Mouse (Mus musculus): ENCODE measurements around the gene Tmem44.

The Tmem44 gene

GRCm38 (mm10) chr16:30516993-30517392, 33.6 kb downstream of the Tmem44 start:
- no peak for DNase-seq

DNA sequence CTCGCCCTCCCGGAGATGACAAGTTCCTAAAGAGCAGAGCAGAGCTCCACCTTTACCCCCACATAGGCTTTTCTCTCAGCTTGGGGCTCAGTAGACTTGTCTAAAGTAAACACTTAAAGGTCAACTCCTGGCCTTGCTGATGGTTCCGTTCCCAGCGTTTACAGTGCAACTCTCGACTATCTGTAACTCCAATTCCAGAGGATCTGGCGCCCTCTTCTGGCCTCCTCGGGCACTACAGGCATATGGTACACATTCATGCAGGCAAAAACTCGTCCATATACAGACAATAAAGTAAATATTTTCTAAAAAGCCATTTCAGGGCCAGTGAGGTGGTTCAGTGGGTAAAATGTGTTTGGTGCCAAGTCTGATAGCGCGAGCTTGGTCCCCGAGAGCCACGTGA, 35.2 kb downstream of the Tmem44 start:
- peak; percentile 52 for DNase-seq

DNA sequence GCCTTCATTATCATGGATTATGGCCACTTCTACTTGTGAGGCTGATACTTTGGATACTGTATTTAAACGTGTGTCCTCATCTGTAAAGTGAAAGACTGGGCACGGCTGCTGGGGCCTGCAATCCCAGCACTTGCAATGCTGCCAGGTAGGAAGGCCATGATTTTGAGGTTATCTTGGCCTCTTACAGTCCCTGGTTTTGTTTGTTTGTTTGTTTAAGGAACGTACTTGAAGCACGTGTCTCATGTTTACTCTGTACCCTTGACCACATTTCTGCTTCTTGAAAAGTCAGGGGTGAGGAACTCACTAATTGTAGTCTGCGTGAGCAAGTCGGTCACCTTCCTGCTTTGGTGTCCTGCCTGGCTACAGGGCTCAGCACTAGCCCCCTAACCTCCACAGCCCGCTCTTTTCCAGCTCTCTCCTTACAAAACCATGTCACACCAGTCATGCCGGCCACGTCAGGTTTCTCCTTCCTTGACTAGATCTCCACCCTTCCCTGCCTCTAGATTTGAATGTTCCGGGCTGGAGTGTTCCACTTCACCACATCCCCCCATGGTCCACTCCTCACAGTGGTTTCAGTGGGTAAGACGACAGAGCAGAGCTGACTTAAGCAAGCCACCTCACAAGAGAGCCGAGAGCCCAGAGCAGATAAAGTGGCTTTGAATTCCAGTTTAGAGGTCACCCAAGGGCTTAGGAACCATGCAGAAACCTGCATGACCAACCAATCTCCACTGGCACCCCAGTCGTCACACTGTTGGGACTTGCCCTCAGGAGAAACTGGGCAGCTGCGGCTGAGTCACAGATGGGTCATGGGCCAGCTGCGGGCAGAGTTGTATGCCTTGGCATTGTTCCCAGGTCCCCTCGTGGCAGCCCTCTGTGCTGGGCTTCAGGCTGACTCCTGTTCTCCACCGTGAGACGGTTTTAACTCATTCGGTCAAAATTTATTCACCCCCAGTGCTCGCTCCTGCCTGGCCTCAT, 37.3 kb downstream of the Tmem44 start:
- peak; percentile 84 for DNase-seq

DNA sequence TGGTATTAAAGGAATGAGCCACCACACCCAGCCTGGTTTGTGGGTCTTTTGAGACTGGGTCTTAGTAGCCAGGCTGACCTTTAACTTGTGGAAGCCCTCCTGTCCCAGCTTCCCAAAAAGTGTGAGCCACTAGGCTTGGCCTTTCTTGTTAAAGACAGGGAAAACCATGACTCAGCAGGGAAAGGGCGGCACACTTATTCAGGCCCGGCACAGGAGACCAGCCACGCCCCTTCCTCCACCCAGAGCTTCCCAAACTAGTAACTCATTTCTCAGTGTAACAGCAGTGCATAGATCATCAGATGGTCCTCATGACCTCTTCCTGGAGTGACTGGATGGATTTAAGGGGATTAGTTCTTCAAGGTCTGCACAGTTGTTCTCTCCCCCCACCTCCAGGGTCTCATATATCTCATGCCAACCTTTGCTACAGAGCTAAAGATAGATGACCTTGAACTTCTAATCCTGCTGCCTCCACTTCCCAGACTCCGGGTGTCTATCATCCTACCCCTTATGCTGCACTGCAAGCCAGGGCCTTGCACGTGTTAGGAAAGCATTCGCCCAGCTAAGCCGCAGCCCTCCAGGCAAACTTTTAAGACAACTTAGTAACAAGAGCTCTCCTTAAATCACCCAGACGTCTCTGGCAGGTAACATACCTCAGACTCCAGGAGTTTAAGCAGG, 38.1 kb downstream of the Tmem44 start:
- peak; percentile 77 for DNase-seq

GRCm38 (mm10) chr16:30511563-30512340, 38.9 kb downstream of the Tmem44 start:
- no peak for DNase-seq

DNA sequence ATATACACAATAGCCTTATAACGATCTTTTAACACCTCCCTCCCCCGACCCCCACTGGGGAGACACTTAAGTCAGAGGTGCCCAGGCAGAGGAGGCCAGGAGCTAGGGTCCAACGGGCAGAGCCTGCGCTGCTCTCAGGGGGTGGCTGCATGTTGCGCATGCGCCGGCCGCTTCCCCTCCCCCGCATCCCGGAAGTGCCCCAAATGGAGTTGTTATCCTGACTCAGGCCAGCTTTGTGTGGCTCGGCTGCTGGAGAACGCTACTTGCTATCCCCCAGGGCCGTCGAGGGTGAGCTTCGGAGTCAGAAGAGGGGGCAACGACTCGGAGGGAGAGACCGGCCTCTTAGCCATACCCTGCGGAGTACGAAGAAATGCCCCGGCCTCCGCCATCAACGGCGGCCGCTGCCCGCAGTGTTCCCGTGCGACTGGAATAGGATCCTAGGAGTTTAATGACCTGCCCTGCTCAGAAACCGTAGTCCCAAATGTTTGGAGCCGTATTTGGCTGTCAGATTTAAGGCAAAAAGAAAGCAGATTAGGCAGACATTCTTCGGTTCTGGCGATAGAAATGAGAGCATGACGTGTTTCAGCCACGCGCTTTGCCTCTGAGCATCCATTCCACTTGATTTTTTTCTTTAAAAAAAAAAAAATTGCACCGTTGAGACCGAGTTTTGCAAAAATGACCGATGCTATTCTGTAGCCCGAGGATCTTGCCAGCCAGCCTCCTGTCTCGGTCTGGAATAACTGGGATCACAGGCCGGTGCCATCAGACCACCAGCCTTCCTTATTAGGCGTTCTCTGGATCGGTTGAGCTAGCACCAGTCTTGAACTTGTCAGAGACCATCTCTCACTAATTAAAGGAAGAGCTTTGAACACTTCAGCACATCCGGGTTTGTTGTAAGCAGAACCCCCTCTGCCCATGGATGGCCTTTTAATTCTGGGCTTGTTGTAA, 39.9 kb downstream of the Tmem44 start:
- DNase-seq: peak; percentile 93

- DNase-seq: no peak
These were observed 40.6 kb downstream of the Tmem44 start for GRCm38 (mm10) chr16:30510091-30510490.

DNA sequence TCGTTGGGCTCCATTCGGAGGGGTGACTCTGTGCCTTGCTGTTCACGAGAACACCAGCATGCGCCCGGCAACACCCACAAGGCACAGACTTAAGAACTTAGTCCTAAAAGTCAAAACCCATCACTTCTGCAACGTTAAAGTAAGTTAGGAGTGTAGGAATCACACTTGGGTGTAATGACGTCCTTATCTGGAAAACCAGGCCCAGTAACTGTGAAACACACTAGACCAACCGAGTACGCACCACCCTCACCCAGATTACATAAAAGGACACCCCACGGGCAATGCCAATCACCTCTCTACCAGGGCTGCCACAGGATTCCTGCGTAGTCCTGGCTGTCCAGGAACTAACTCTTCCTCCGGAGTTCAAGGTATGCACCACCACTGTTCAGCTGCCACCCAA, 41.3 kb downstream of the Tmem44 start:
- DNase-seq: no peak

- DNase-seq: no peak
These were observed 41.9 kb downstream of the Tmem44 start for GRCm38 (mm10) chr16:30508738-30509137.

- peak; percentile 36 for DNase-seq
These were observed 43.5 kb downstream of the Tmem44 start for GRCm38 (mm10) chr16:30507120-30507519.

DNA sequence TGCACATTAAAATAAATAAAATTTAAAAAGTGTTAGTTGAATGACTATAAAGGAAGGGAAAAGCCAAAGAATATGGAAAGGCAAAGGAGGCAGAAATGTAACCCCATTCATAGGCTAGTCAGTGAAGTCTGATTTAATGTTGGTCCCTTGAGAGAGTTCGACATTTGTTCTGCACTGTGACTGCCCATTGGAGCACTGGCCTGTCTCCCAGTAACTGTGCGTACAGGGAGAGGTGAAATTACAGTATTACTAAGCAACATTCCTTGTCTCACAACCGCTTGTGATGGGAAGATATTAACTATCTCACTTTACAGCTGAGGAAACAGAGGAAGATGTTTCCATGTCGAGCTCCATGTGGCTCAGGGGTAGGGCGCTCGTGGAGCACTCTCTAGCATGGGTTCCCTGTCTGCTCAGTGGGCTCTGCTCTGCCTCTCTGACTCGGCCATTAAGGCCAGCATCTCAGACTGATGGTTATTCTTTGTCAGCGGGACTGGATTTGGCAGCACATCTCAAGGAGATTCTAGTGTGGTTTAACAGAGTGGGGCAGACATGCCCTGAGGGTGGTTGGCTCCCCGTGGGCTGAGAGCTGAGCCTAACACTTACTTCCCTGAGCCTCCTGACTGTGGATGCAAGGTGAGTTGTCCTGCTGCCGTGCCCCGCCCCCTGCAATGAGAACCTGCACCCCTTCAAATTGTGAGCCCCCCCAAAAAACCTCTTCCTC, 45.2 kb downstream of the Tmem44 start:
- DNase-seq: no peak

- DNase-seq: no peak
These were observed 45.8 kb downstream of the Tmem44 start for GRCm38 (mm10) chr16:30504856-30505255.

DNA sequence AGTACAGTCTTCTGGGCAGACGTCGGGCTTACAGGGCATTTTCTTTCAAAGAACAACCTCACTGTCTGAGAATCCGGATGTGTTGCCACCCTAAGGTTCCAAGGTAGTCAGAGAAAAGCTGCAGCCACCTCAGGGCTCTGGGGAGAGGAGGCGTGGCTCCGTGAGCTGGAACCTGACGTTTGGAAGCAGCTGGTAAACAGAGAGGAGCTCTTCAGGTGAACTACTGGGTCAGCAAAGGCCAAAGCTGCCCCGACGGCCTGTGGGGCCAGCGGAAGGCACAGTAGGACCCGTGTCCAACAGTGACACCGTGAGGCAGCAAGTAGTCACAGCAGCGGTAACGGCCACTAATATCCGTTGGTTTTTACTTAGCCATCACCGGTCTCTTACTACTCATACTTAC, 46.7 kb downstream of the Tmem44 start:
- peak; percentile 76 for DNase-seq

DNA sequence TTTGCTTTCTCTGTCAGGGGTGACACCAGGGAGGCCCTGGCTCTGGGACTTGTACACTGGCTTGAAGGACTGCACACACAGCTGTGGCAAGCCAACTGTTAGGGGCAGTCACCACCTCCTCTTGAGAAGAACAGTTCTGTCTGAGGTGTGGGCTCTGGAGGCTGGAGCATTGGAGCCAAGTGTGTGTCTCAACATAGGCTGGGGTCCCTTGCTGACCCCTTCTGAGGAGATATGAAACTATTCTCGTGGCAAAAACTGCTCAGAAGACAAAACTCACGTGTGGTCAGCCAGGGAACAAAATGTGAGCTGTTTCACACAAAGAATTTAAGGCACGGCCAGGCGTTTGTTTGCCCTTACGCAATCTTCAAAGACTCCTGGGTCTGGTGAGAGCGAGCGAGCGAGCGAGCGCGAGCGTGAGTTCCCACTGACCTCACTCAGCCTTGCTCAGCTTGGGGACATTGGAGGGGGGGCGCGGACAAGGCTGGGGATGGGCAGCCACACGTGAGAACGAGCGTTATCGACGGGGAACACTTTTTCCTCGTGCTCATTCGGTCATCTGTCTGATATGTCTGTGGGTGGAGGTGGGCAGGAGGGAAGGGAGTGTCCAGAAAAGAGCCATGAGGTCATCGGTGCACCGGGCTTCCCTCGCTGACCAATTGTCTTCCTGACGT, 48.3 kb downstream of the Tmem44 start:
- peak; percentile 33 for DNase-seq

GRCm38 (mm10) chr16:30501621-30502020, 49.0 kb downstream of the Tmem44 start:
- DNase-seq: no peak

- DNase-seq: no peak
These were observed 50.4 kb downstream of the Tmem44 start for GRCm38 (mm10) chr16:30500223-30500622.

GRCm38 (mm10) chr16:30499126-30499857, 51.4 kb downstream of the Tmem44 start:
- DNase-seq: no peak

DNA sequence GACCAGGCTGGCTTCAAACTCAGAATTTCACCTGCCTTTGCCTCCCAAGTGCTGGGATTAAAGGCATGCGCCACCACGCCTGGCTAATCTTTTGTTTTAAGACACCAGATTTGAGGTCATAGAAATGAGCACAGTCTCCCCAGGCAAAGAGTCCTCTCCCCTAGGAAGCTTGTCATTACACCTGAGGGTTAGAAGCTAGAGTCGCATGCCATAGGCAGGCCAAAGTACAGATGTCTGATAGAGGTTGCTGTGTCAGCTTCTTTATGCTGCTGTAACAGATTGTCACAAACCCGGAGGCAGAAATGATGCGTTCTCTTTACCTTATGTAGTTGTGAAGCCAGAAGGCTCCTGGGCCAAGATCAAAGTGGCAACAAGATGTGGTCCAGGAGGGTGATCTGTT, 53.3 kb downstream of the Tmem44 start:
- DNase-seq: no peak

GRCm38 (mm10) chr16:30494883-30495282, 55.8 kb downstream of the Tmem44 start:
- DNase-seq: no peak

DNA sequence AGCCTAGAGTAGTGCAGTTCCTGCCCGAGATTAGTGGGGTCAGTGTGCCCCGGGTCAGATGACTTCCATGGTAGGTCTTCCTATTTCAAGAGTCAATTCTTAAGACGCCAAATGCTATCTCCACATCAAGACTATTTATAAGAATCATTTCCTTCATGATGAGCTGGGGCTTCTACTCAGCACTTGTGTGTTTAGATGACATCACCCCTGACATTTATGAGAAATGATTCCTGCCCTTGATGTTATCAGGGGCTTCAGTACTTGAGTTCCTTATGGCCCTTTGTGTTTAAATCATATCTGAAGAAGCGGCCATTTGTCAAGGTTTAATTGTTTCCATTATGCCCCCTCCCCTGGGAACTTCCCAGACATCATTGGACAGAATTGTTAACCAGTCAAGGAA, 58.9 kb downstream of the Tmem44 start:
- no peak for DNase-seq

All from kidney, postnatal 10 days (tissue).